Mouse (Mus musculus): Measurements from ENCODE around the gene BC067074. TPM values are rescaled to one million over a fixed set of nuclear protein-coding genes. Genes with fewer than 3 reads are reported as not detected.

The BC067074 gene
- polyA plus RNA-seq, 1 experiment, result 6.9 TPM

GRCm38 (mm10) chr13:113319588-113319987 is 26.6 kb downstream of the BC067074 start:
- WGBS, result 88% methylated on average over 5 of the region's 5 CpGs

DNA sequence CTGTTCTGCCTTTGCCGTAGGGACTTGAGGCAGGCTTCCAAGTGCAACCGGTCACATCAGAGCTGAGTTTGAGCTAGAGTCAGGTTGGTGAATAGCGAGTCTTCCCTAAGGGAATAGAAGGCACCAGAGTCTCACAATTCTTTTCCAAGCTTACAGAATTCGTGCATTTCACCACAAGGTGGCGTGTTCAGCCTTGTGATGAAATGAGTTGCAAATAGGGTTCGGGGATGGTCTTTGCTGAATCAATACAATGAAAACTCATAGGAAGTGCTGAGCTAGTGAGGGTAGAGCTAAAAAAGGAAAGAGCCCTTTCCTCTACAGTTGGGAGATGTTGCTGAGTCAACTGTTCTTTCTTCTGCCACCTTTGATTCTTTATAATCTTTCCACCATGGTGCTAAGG is 29.0 kb downstream of the BC067074 start:
- TF ChIP-seq CTCF (conservative IDR thresholded peaks at IDR 0.05; ENCODE audit: insufficient read depth, insufficient read length, low read depth, low read length) (no peak), POLR2A (IDR thresholded peaks at IDR 0.05; ENCODE audit: low read depth, low read length) (no peak)
- WGBS, result 17% methylated on average over 6 of the region's 6 CpGs
- Histone ChIP-seq H3K27me3 (replicated peaks; ENCODE audit: control insufficient read depth, insufficient read depth, low read length) (no peaks in the 10 kb centered on the region), H3K4me3 (ENCODE audit: insufficient read depth, low read depth, low read length) (no peak overlapping the region), H3K4me1 (ENCODE audit: control insufficient read depth, insufficient read depth, low read length) (no peaks in the 10 kb centered on the region), H3K27ac (ENCODE audit: insufficient read depth, low read depth, low read length) (no peak overlapping the region), H3K36me3 (ENCODE audit: control insufficient read depth, insufficient read depth, low read length) (no peaks in the 10 kb centered on the region)
- DNase-seq, result peak; percentile 51

More at GRCm38 (mm10) chr13:113319588-113319987, 26.6 kb downstream of the BC067074 start:
- Histone ChIP-seq H3K27ac (ENCODE audit: insufficient read depth, low read depth, low read length) (no peak overlapping the region), H3K27me3 (replicated peaks; ENCODE audit: control insufficient read depth, insufficient read depth, low read length) (no peaks in the 10 kb centered on the region), H3K4me1 (ENCODE audit: control insufficient read depth, insufficient read depth, low read length) (no peaks in the 10 kb centered on the region), H3K4me3 (ENCODE audit: insufficient read depth, low read depth, low read length) (no peak overlapping the region), H3K36me3 (ENCODE audit: control insufficient read depth, insufficient read depth, low read length) (no peaks in the 10 kb centered on the region)
- TF ChIP-seq CTCF (conservative IDR thresholded peaks at IDR 0.05; ENCODE audit: insufficient read depth, insufficient read length, low read depth, low read length), result no peak
- no peak for TF ChIP-seq POLR2A (IDR thresholded peaks at IDR 0.05; ENCODE audit: low read depth, low read length)
- DNase-seq, result no peak

DNA sequence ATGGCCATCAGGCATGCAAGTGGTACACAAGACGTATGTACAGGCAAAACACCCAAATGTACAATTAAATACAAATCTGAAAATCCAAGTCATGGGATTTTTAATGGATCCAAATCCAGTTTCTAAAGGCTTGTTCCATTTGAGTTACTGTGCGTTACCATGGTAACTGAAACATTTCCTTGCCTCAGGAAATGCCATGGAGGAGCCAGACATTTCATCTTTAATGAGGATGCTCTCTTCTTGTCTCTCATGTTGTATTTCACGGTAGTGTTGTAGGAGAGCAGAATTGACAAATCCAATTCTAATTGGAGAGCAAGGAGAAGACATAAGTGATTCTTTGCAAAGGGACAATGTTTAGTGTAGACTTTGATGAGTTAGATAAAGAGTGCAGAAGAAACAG is 31.3 kb downstream of the BC067074 start:
- no peak for DNase-seq
- no peaks in the 10 kb centered on the region for H3K36me3 ChIP-seq (ENCODE audit: control insufficient read depth, insufficient read depth, low read length)
- no peak overlapping the region for H3K4me3 ChIP-seq (ENCODE audit: insufficient read depth, low read depth, low read length)
- H3K27ac ChIP-seq (ENCODE audit: insufficient read depth, low read depth, low read length), result no peak overlapping the region
- WGBS, result 83% methylated on average over 3 of the region's 3 CpGs
- no peak for TF ChIP-seq CTCF (conservative IDR thresholded peaks at IDR 0.05; ENCODE audit: insufficient read depth, insufficient read length, low read depth, low read length)
- H3K4me1 ChIP-seq (ENCODE audit: control insufficient read depth, insufficient read depth, low read length), result no peaks in the 10 kb centered on the region
- no peaks in the 10 kb centered on the region for H3K27me3 ChIP-seq (replicated peaks; ENCODE audit: control insufficient read depth, insufficient read depth, low read length)

DNA sequence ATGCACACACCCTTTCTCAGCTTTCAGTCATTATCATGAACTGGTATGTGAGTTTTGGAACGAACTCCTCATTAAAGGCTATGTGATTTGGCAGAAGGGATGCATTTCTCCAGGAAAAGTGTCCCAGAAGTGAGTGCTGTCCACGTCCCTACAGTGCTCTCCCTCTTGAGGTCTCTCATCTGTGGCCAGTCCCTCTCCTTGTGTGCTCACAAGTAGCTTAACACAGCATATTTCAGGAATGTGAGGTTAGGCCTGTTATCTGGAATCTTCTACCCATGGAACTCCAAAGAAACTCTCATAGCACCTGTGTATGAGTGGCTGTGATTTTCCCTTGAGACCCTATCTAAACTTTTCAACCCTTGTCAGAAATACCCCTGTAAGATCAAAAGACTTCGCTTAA is 32.7 kb downstream of the BC067074 start:
- no peak for DNase-seq
- no peak for TF ChIP-seq POLR2A (IDR thresholded peaks at IDR 0.05; ENCODE audit: low read depth, low read length)
- no peak for TF ChIP-seq CTCF (conservative IDR thresholded peaks at IDR 0.05; ENCODE audit: insufficient read depth, insufficient read length, low read depth, low read length)
- H3K27ac ChIP-seq (ENCODE audit: insufficient read depth, low read depth, low read length), result no peak overlapping the region
- no peak overlapping the region for H3K4me3 ChIP-seq (ENCODE audit: insufficient read depth, low read depth, low read length)
- H3K36me3 ChIP-seq (ENCODE audit: control insufficient read depth, insufficient read depth, low read length), result no peaks in the 10 kb centered on the region
- no peaks in the 10 kb centered on the region for H3K27me3 ChIP-seq (replicated peaks; ENCODE audit: control insufficient read depth, insufficient read depth, low read length)
- no peaks in the 10 kb centered on the region for H3K4me1 ChIP-seq (ENCODE audit: control insufficient read depth, insufficient read depth, low read length)
- WGBS, result 71% methylated on average over 3 of the region's 3 CpGs

DNA sequence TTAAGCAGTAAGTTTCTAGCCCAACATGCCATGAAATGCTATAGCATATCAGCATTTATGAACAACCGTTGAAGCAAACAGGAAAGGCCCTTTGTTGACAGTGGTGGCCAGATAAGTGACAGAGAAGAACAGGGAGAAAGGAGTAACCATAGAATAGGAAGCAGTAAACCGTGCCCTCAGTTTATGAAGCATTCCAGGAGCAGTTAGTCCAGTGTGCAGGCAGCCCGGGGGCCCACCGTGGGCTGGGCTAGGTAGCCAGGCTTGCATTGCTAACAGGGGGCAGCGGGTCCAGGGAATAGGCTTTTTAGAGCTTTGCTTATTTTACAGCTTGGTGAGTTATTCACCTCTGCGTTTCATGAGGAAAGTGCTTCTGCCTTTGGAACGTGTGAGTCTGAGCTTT is 39.3 kb downstream of the BC067074 start:
- Histone ChIP-seq H3K27ac (ENCODE audit: insufficient read depth, low read depth, low read length) (no peak overlapping the region), H3K27me3 (replicated peaks; ENCODE audit: control insufficient read depth, insufficient read depth, low read length) (no peaks in the 10 kb centered on the region), H3K4me3 (ENCODE audit: insufficient read depth, low read depth, low read length) (no peak overlapping the region), H3K4me1 (ENCODE audit: control insufficient read depth, insufficient read depth, low read length) (peaks cover under 1% of the 10 kb centered on the region; the same call in 1 of the 2 replicates), H3K36me3 (ENCODE audit: control insufficient read depth, insufficient read depth, low read length) (no peaks in the 10 kb centered on the region)
- no peak for DNase-seq
- WGBS, result 35% methylated on average over 7 of the region's 7 CpGs
- no peak for TF ChIP-seq POLR2A (IDR thresholded peaks at IDR 0.05; ENCODE audit: low read depth, low read length)
- no peak for TF ChIP-seq CTCF (conservative IDR thresholded peaks at IDR 0.05; ENCODE audit: insufficient read depth, insufficient read length, low read depth, low read length)

DNA sequence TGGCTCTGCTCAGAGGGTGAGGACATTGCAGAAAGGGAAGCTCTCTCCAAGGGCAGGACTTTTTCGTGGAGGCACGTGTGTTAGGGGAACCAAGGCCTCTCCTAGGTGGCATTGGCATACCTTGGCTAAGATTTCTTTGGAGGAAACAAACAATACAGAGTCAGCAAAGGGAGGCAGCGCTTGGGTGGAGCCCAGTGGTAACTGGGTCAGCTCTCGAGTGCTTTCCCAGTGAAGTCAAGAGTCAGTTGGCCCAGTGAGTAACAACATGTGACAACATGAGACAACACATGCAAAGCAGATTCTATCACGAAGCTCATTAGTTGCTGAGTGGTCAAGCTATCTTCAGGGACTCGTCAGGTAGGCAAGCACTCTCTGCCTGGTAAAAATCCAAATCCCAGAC is 40.4 kb downstream of the BC067074 start:
- H3K4me3 ChIP-seq (ENCODE audit: insufficient read depth, low read depth, low read length), result no peak overlapping the region
- H3K4me1 ChIP-seq (ENCODE audit: control insufficient read depth, insufficient read depth, low read length), result peaks cover 6% of the 10 kb centered on the region; the same call in 1 of the 2 replicates
- H3K27me3 ChIP-seq (replicated peaks; ENCODE audit: control insufficient read depth, insufficient read depth, low read length), result no peaks in the 10 kb centered on the region
- TF ChIP-seq POLR2A (IDR thresholded peaks at IDR 0.05; ENCODE audit: low read depth, low read length) (no peak), CTCF (conservative IDR thresholded peaks at IDR 0.05; ENCODE audit: insufficient read depth, insufficient read length, low read depth, low read length) (no peak)
- WGBS, result 77% methylated on average over 6 of the region's 6 CpGs
- no peak overlapping the region for H3K27ac ChIP-seq (ENCODE audit: insufficient read depth, low read depth, low read length)
- H3K36me3 ChIP-seq (ENCODE audit: control insufficient read depth, insufficient read depth, low read length), result no peaks in the 10 kb centered on the region
- no peak for DNase-seq

DNA sequence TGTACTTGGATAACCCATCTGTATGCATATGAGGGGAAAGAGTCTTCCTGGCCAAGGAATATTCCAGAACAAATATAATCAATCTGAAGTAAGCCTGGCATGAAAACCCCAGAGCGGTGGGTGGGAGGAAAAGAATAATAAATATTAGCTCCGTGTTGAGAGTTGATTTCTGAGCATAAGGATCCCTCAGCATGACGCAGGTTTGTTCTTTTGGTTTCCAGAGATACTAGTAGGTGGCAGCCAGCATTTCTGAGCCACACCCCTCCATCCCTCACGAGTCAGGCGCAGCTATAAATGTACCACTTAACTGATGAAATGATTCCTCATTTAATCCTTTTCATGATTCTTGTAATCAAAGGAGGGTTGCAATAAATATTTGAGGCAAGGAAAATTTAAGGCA is 41.0 kb downstream of the BC067074 start:
- Histone ChIP-seq H3K4me3 (ENCODE audit: insufficient read depth, low read depth, low read length) (no peak overlapping the region), H3K36me3 (ENCODE audit: control insufficient read depth, insufficient read depth, low read length) (no peaks in the 10 kb centered on the region), H3K27ac (ENCODE audit: insufficient read depth, low read depth, low read length) (no peak overlapping the region), H3K4me1 (ENCODE audit: control insufficient read depth, insufficient read depth, low read length) (peaks cover 6% of the 10 kb centered on the region; the same call in 1 of the 2 replicates), H3K27me3 (replicated peaks; ENCODE audit: control insufficient read depth, insufficient read depth, low read length) (no peaks in the 10 kb centered on the region)
- 83% methylated on average over 5 of the region's 5 CpGs for WGBS
- TF ChIP-seq CTCF (conservative IDR thresholded peaks at IDR 0.05; ENCODE audit: insufficient read depth, insufficient read length, low read depth, low read length) (no peak), POLR2A (IDR thresholded peaks at IDR 0.05; ENCODE audit: low read depth, low read length) (no peak)
- no peak for DNase-seq

GRCm38 (mm10) chr13:113334773-113335172 is 41.8 kb downstream of the BC067074 start:
- no peak overlapping the region for H3K4me3 ChIP-seq (ENCODE audit: insufficient read depth, low read depth, low read length)
- no peak for DNase-seq
- 56% methylated on average over 4 of the region's 4 CpGs for WGBS

More at GRCm38 (mm10) chr13:113334773-113335172, 41.8 kb downstream of the BC067074 start:
- no peak for TF ChIP-seq POLR2A (IDR thresholded peaks at IDR 0.05; ENCODE audit: low read depth, low read length)
- TF ChIP-seq CTCF (conservative IDR thresholded peaks at IDR 0.05; ENCODE audit: insufficient read depth, insufficient read length, low read depth, low read length), result no peak
- Histone ChIP-seq H3K27ac (ENCODE audit: insufficient read depth, low read depth, low read length) (no peak overlapping the region), H3K27me3 (replicated peaks; ENCODE audit: control insufficient read depth, insufficient read depth, low read length) (no peaks in the 10 kb centered on the region), H3K4me1 (ENCODE audit: control insufficient read depth, insufficient read depth, low read length) (peaks cover 6% of the 10 kb centered on the region; the same call in 1 of the 2 replicates), H3K36me3 (ENCODE audit: control insufficient read depth, insufficient read depth, low read length) (no peaks in the 10 kb centered on the region)
